Mouse (Mus musculus): ENCODE measurements at regions not wholly inside any gene's neighbourhood (a gene's known extent, or its start where the extent isn't known, plus 50 kb on each side); places are given as distances from the start of the nearest gene placed in this dataset.

DNA sequence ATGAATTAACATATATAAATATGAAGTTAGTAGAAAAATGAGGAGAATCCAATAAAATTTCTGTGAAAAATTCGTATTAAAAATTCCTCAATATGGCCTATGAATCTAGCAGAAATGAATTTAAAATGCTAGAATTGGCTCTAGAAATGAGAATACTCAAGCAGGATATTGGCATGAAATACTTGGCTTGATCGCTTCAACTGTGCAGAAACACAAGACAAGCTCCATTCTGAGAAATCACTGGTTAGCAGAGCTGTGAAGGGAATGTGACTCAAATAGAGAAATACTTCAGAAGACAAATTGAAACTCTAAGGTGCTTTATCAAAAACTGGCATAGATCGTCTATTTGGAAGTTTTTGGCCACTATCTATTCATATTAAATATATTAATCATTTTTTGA is 819.2 kb downstream of the Lrfn5 start:
- DNase-seq (ENCODE audit: extremely low spot score in 1 of 2, low spot score in 1 of 2): peak in 1 of 2 experiments; percentile 2
